Mouse (Mus musculus) myocyte (in vitro differentiated cells): ENCODE data around the gene Cryaa. TPM values are rescaled to one million over a fixed set of nuclear protein-coding genes. Genes with fewer than 3 reads are reported as not detected.

Experiments
- H3K27me3 ChIP-seq: one replicate; pipeline ENCODE4 v1.6.1; 2011; ENCODE audit not compliant: control insufficient read depth, insufficient read depth, insufficient read length
- H3K36me3 ChIP-seq: one replicate; pipeline ENCODE4 v1.6.1; 2011; ENCODE audit not compliant: control insufficient read depth, insufficient read depth
- H3K4me2 ChIP-seq: one replicate; pipeline ENCODE4 v1.6.1; 2011; ENCODE audit warnings: low read depth, control low read depth
- H3K4me3 ChIP-seq: one replicate; pipeline ENCODE4 v1.5.1; 2011; ENCODE audit warnings: mild to moderate bottlenecking, control low read depth, moderate library complexity
- H3K79me2 ChIP-seq: one replicate; pipeline ENCODE4 v1.6.1; 2011; ENCODE audit not compliant: control insufficient read depth, insufficient read depth
- H3ac ChIP-seq: one replicate; pipeline ENCODE4 v1.6.1; 2011; ENCODE audit not compliant: control insufficient read depth, insufficient read length
- CEBPB ChIP-seq: IDR thresholded peaks from 2 replicates; pipeline ENCODE4 v1.6.1; 2011; ENCODE audit warnings: mild to moderate bottlenecking, moderate library complexity; ENCODE audit not compliant: poor library complexity, insufficient read depth, severe bottlenecking
- E2F4 ChIP-seq: IDR thresholded peaks from one replicate; pipeline ENCODE4 v1.6.1; 2011; ENCODE audit warnings: mild to moderate bottlenecking, control low read depth, moderate library complexity; ENCODE audit not compliant: insufficient read depth
- MAX ChIP-seq: IDR thresholded peaks from one replicate; pipeline ENCODE4 v1.6.1; 2011; ENCODE audit warnings: low read depth, mild to moderate bottlenecking, control low read depth
- MYOD1 ChIP-seq, 3 experiments: IDR thresholded peaks; one replicate each; pipeline ENCODE4 v1.6.1; 2011; ENCODE audit warnings: control low read depth in 2 of 3, low read depth in 2 of 3, mild to moderate bottlenecking in 2 of 3, moderate library complexity in 1 of 3; ENCODE audit not compliant: insufficient read length in 2 of 3, control insufficient read depth in 1 of 3
- MYOG ChIP-seq, 3 experiments: IDR thresholded peaks; one replicate each; pipeline ENCODE4 v1.6.1; 2011; ENCODE audit warnings: control low read depth in 2 of 3, low read depth in 2 of 3, mild to moderate bottlenecking in 2 of 3; ENCODE audit not compliant: insufficient read length in 2 of 3, control insufficient read depth in 1 of 3, insufficient read depth in 1 of 3
- POLR2A ChIP-seq: IDR thresholded peaks from one replicate; pipeline ENCODE4 v1.6.1; 2011; ENCODE audit warnings: low read depth, mild to moderate bottlenecking, control low read depth, moderate library complexity; ENCODE audit not compliant: insufficient read length
- POLR2AphosphoS2 ChIP-seq: IDR thresholded peaks from one replicate; pipeline ENCODE4 v1.6.1; 2011; ENCODE audit warnings: low read depth, control low read depth; ENCODE audit not compliant: insufficient read length
- REST ChIP-seq: IDR thresholded peaks from one replicate; pipeline ENCODE4 v1.6.1; 2011; ENCODE audit warnings: mild to moderate bottlenecking, control low read depth, moderate library complexity; ENCODE audit not compliant: insufficient read depth, insufficient read length
- SRF ChIP-seq: IDR thresholded peaks from one replicate; pipeline ENCODE4 v1.6.1; 2011; ENCODE audit warnings: low read depth; ENCODE audit not compliant: control insufficient read depth, insufficient read length
- TCF12 ChIP-seq: IDR thresholded peaks from one replicate; pipeline ENCODE4 v1.6.1; 2011; ENCODE audit warnings: mild to moderate bottlenecking, control low read depth; ENCODE audit not compliant: poor library complexity, insufficient read depth, severe bottlenecking
- TCF3 ChIP-seq: IDR thresholded peaks from one replicate; pipeline ENCODE4 v1.6.1; 2011; ENCODE audit warnings: low read depth, control low read depth; ENCODE audit not compliant: insufficient read length
- USF1 ChIP-seq: IDR thresholded peaks from one replicate; pipeline ENCODE4 v1.6.1; 2011; ENCODE audit warnings: low read depth, mild to moderate bottlenecking, control low read depth, moderate library complexity
- polyA plus RNA-seq: library from polyadenylated mRNA; unstranded; fragments of >200 nt; fragmentation: generic; extraction: Trizol; gene quantifications from one replicate; pipeline ENCODE4 v1.2.1, GENCODE M21; 2012; ENCODE audit warnings: missing spikeins

Cryaa gene
- polyA plus RNA-seq, 1 experiment, result not detected

GRCm38 (mm10) chr17:31655366-31655765 lies 22.2 kb upstream of the Cryaa start:
- Histone ChIP-seq H3ac (no peak overlapping the region), H3K4me3 (no peak overlapping the region), H3K27me3 (no peaks in the 10 kb centered on the region), H3K36me3 (peaks cover 42% of the 10 kb centered on the region), H3K4me2 (no peak overlapping the region), H3K79me2 (peaks cover 64% of the 10 kb centered on the region)
- TF ChIP-seq TCF12 (no peak), POLR2A (no peak), E2F4 (no peak), TCF3 (no peak), USF1 (no peak), MYOD1 (IDR thresholded peaks at IDR 0.05; ENCODE audit: control insufficient read depth in 1 of 3, insufficient read length in 2 of 3, low read depth in 2 of 3) (no peak), SRF (no peak), MYOG (IDR thresholded peaks at IDR 0.05; ENCODE audit: control insufficient read depth in 1 of 3, insufficient read depth in 1 of 3, insufficient read length in 2 of 3, low read depth in 2 of 3) (no peak), POLR2AphosphoS2 (no peak), REST (no peak), CEBPB (no peak), MAX (no peak)

- Histone ChIP-seq H3K36me3 (peaks cover 32% of the 10 kb centered on the region), H3K4me2 (peak overlapping the region; percentile 89), H3K79me2 (peaks cover 62% of the 10 kb centered on the region), H3K27me3 (no peaks in the 10 kb centered on the region), H3ac (no peak overlapping the region), H3K4me3 (peak overlapping the region; percentile 80)
- TF ChIP-seq E2F4 (no peak), SRF (no peak), MYOD1 (IDR thresholded peaks at IDR 0.05; ENCODE audit: control insufficient read depth in 1 of 3, insufficient read length in 2 of 3, low read depth in 2 of 3) (no peak), MAX (no peak), POLR2A (no peak), USF1 (no peak), MYOG (IDR thresholded peaks at IDR 0.05; ENCODE audit: control insufficient read depth in 1 of 3, insufficient read depth in 1 of 3, insufficient read length in 2 of 3, low read depth in 2 of 3) (no peak), REST (no peak), POLR2AphosphoS2 (no peak), TCF12 (no peak), TCF3 (no peak), CEBPB (no peak)
Observed at GRCm38 (mm10) chr17:31656682-31657081, 20.9 kb upstream of the Cryaa start.

- Histone ChIP-seq H3K4me2 (peak overlapping the region; percentile 89), H3K36me3 (peaks cover 25% of the 10 kb centered on the region), H3K4me3 (peak overlapping the region; percentile 80), H3K27me3 (no peaks in the 10 kb centered on the region), H3K79me2 (peaks cover 60% of the 10 kb centered on the region), H3ac (peak overlapping the region; percentile 98)
- no peak for TF ChIP-seq CEBPB
- TF ChIP-seq MYOD1 (IDR thresholded peaks at IDR 0.05; ENCODE audit: control insufficient read depth in 1 of 3, insufficient read length in 2 of 3, low read depth in 2 of 3), result no peak
- TF ChIP-seq REST, result no peak
- TF ChIP-seq TCF3, result no peak
- TF ChIP-seq MAX, result no peak
- TF ChIP-seq SRF, result no peak
- TF ChIP-seq MYOG (IDR thresholded peaks at IDR 0.05; ENCODE audit: control insufficient read depth in 1 of 3, insufficient read depth in 1 of 3, insufficient read length in 2 of 3, low read depth in 2 of 3), result no peak
- TF ChIP-seq USF1, result no peak
- no peak for TF ChIP-seq E2F4
- TF ChIP-seq POLR2AphosphoS2, result no peak
- no peak for TF ChIP-seq TCF12
- no peak for TF ChIP-seq POLR2A
Observed at GRCm38 (mm10) chr17:31657141-31657983, 20.2 kb upstream of the Cryaa start.

GRCm38 (mm10) chr17:31658136-31658467 lies 19.5 kb upstream of the Cryaa start:
- TF ChIP-seq CEBPB, result no peak
- TF ChIP-seq TCF12, result no peak
- TF ChIP-seq E2F4, result no peak
- no peak for TF ChIP-seq REST
- TF ChIP-seq MAX, result no peak
- no peak for TF ChIP-seq MYOD1 (IDR thresholded peaks at IDR 0.05; ENCODE audit: control insufficient read depth in 1 of 3, insufficient read length in 2 of 3, low read depth in 2 of 3)
- no peak for TF ChIP-seq POLR2A
- TF ChIP-seq MYOG (IDR thresholded peaks at IDR 0.05; ENCODE audit: control insufficient read depth in 1 of 3, insufficient read depth in 1 of 3, insufficient read length in 2 of 3, low read depth in 2 of 3), result no peak
- TF ChIP-seq POLR2AphosphoS2, result no peak
- TF ChIP-seq TCF3, result no peak
- TF ChIP-seq SRF, result no peak
- no peak for TF ChIP-seq USF1
- no peaks in the 10 kb centered on the region for H3K27me3 ChIP-seq
- H3K4me3 ChIP-seq, result peak overlapping the region; percentile 80
- H3K79me2 ChIP-seq, result peaks cover 52% of the 10 kb centered on the region
- peak overlapping the region; percentile 98 for H3ac ChIP-seq
- peak overlapping the region; percentile 89 for H3K4me2 ChIP-seq
- peaks cover 18% of the 10 kb centered on the region for H3K36me3 ChIP-seq
